Mouse (Mus musculus): ENCODE data around the gene Slc35a2. TPM values are rescaled to one million over a fixed set of nuclear protein-coding genes. Genes with fewer than 3 reads are reported as not detected.

Gene Slc35a2
- total and polyA plus RNA-seq, 3 experiments, result 13.5 to 75.8 (median 39.4) TPM

GRCm38 (mm10) chrX:7847845-7848244, 36.0 kb upstream of the Slc35a2 start:
- DNase-seq (ENCODE audit: low spot score) (no peak), ATAC-seq (ENCODE audit: extremely low read depth, insufficient number of reproducible peaks, low FRiP score, poor library complexity, severe bottlenecking) (no peak)

GRCm38 (mm10) chrX:7854578-7854977, 29.2 kb upstream of the Slc35a2 start:
- H3K36me3 ChIP-seq (replicated peaks), result peaks cover 67% of the 10 kb centered on the region
- H3K4me1 ChIP-seq (ENCODE audit: insufficient read depth, low read depth, low read length), result peaks cover 6% of the 10 kb centered on the region

More at GRCm38 (mm10) chrX:7847845-7848244, 36.0 kb upstream of the Slc35a2 start:
- TF ChIP-seq GATA1 (IDR thresholded peaks at IDR 0.05; ENCODE audit: borderline replicate concordance, low read length) (no peak), TAL1 (conservative IDR thresholded peaks at IDR 0.05; ENCODE audit: low read depth, low read length) (no peak), CTCF (IDR thresholded peaks at IDR 0.05; ENCODE audit: low read depth, low read length) (no peak), POLR2AphosphoS5 (IDR thresholded peaks at IDR 0.05; ENCODE audit: insufficient replicate concordance, low read depth, low read length) (no peak), GATA2 (IDR thresholded peaks at IDR 0.05; ENCODE audit: borderline replicate concordance, low read depth, low read length) (no peak)
- Histone ChIP-seq H3K4me1 (ENCODE audit: insufficient read depth, low read depth, low read length) (peaks cover 12% of the 10 kb centered on the region; the same call in 1 of the 2 replicates), H3K36me3 (replicated peaks) (peaks cover 77% of the 10 kb centered on the region), H3K4me3 (ENCODE audit: low read depth, low read length) (no peak overlapping the region), H3K27me3 (ENCODE audit: insufficient read depth, low read length) (no peaks in the 10 kb centered on the region), H3K9me3 (replicated peaks) (no peaks in the 10 kb centered on the region)

GRCm38 (mm10) chrX:7859191-7859753, 24.6 kb upstream of the Slc35a2 start:
- no peak for ATAC-seq (ENCODE audit: extremely low read depth, insufficient number of reproducible peaks, low FRiP score, poor library complexity, severe bottlenecking)
- no peak overlapping the region for H3K4me3 ChIP-seq (ENCODE audit: low read depth, low read length)
- no peaks in the 10 kb centered on the region for H3K9me3 ChIP-seq (replicated peaks)
- H3K36me3 ChIP-seq (replicated peaks), result peaks cover 67% of the 10 kb centered on the region
- H3K4me1 ChIP-seq (ENCODE audit: insufficient read depth, low read depth, low read length), result peaks cover 8% of the 10 kb centered on the region
- no peaks in the 10 kb centered on the region for H3K27me3 ChIP-seq (ENCODE audit: insufficient read depth, low read length)
- DNase-seq (ENCODE audit: low spot score), result peak; percentile 2
- TF ChIP-seq POLR2AphosphoS5 (IDR thresholded peaks at IDR 0.05; ENCODE audit: insufficient replicate concordance, low read depth, low read length), result no peak
- TF ChIP-seq CTCF (IDR thresholded peaks at IDR 0.05; ENCODE audit: low read depth, low read length), result no peak
- TF ChIP-seq GATA2 (IDR thresholded peaks at IDR 0.05; ENCODE audit: borderline replicate concordance, low read depth, low read length), result no peak
- no peak for TF ChIP-seq GATA1 (IDR thresholded peaks at IDR 0.05; ENCODE audit: borderline replicate concordance, low read length)
- TF ChIP-seq TAL1 (conservative IDR thresholded peaks at IDR 0.05; ENCODE audit: low read depth, low read length), result no peak

More at GRCm38 (mm10) chrX:7854578-7854977, 29.2 kb upstream of the Slc35a2 start:
- ATAC-seq (ENCODE audit: extremely low read depth, insufficient number of reproducible peaks, low FRiP score, poor library complexity, severe bottlenecking), result no peak
- Histone ChIP-seq H3K27me3 (ENCODE audit: insufficient read depth, low read length) (no peaks in the 10 kb centered on the region), H3K9me3 (replicated peaks) (no peaks in the 10 kb centered on the region), H3K4me3 (ENCODE audit: low read depth, low read length) (no peak overlapping the region)
- DNase-seq (ENCODE audit: low spot score), result peak; percentile 6
- no peak for TF ChIP-seq POLR2AphosphoS5 (IDR thresholded peaks at IDR 0.05; ENCODE audit: insufficient replicate concordance, low read depth, low read length)
- no peak for TF ChIP-seq GATA2 (IDR thresholded peaks at IDR 0.05; ENCODE audit: borderline replicate concordance, low read depth, low read length)

GRCm38 (mm10) chrX:7863181-7863580, 20.6 kb upstream of the Slc35a2 start:
- Histone ChIP-seq H3K4me3 (ENCODE audit: low read depth, low read length) (no peak overlapping the region), H3K27me3 (ENCODE audit: insufficient read depth, low read length) (no peaks in the 10 kb centered on the region), H3K4me1 (ENCODE audit: insufficient read depth, low read depth, low read length) (peaks cover 8% of the 10 kb centered on the region), H3K9me3 (replicated peaks) (no peaks in the 10 kb centered on the region), H3K36me3 (replicated peaks) (peaks cover 83% of the 10 kb centered on the region)
- ATAC-seq (ENCODE audit: extremely low read depth, insufficient number of reproducible peaks, low FRiP score, poor library complexity, severe bottlenecking) (no peak), DNase-seq (ENCODE audit: low spot score) (no peak)
- TF ChIP-seq GATA1 (IDR thresholded peaks at IDR 0.05; ENCODE audit: borderline replicate concordance, low read length) (no peak), GATA2 (IDR thresholded peaks at IDR 0.05; ENCODE audit: borderline replicate concordance, low read depth, low read length) (no peak), TAL1 (conservative IDR thresholded peaks at IDR 0.05; ENCODE audit: low read depth, low read length) (no peak), POLR2AphosphoS5 (IDR thresholded peaks at IDR 0.05; ENCODE audit: insufficient replicate concordance, low read depth, low read length) (no peak), CTCF (IDR thresholded peaks at IDR 0.05; ENCODE audit: low read depth, low read length) (no peak)

GRCm38 (mm10) chrX:7864551-7864950, 19.3 kb upstream of the Slc35a2 start:
- no peak for DNase-seq (ENCODE audit: low spot score)
- no peaks in the 10 kb centered on the region for H3K9me3 ChIP-seq (replicated peaks)
- no peak for TF ChIP-seq GATA2 (IDR thresholded peaks at IDR 0.05; ENCODE audit: borderline replicate concordance, low read depth, low read length)
- TF ChIP-seq TAL1 (conservative IDR thresholded peaks at IDR 0.05; ENCODE audit: low read depth, low read length), result no peak
- TF ChIP-seq POLR2AphosphoS5 (IDR thresholded peaks at IDR 0.05; ENCODE audit: insufficient replicate concordance, low read depth, low read length), result no peak
- no peak for TF ChIP-seq CTCF (IDR thresholded peaks at IDR 0.05; ENCODE audit: low read depth, low read length)
- no peak for TF ChIP-seq GATA1 (IDR thresholded peaks at IDR 0.05; ENCODE audit: borderline replicate concordance, low read length)
- peaks cover 2% of the 10 kb centered on the region; the same call in 1 of the 2 replicates for H3K4me1 ChIP-seq (ENCODE audit: insufficient read depth, low read depth, low read length)
- ATAC-seq (ENCODE audit: extremely low read depth, insufficient number of reproducible peaks, low FRiP score, poor library complexity, severe bottlenecking), result no peak
- no peak overlapping the region for H3K4me3 ChIP-seq (ENCODE audit: low read depth, low read length)
- peaks cover 79% of the 10 kb centered on the region for H3K36me3 ChIP-seq (replicated peaks)
- no peaks in the 10 kb centered on the region for H3K27me3 ChIP-seq (ENCODE audit: insufficient read depth, low read length)

GRCm38 (mm10) chrX:7865343-7865742, 18.5 kb upstream of the Slc35a2 start:
- Histone ChIP-seq H3K36me3 (replicated peaks) (peaks cover 75% of the 10 kb centered on the region), H3K4me3 (ENCODE audit: low read depth, low read length) (no peak overlapping the region), H3K9me3 (replicated peaks) (no peaks in the 10 kb centered on the region), H3K27me3 (ENCODE audit: insufficient read depth, low read length) (no peaks in the 10 kb centered on the region), H3K4me1 (ENCODE audit: insufficient read depth, low read depth, low read length) (no peaks in the 10 kb centered on the region; the same call in 1 of the 2 replicates)
- DNase-seq (ENCODE audit: low spot score) (no peak), ATAC-seq (ENCODE audit: extremely low read depth, insufficient number of reproducible peaks, low FRiP score, poor library complexity, severe bottlenecking) (no peak)
- TF ChIP-seq TAL1 (conservative IDR thresholded peaks at IDR 0.05; ENCODE audit: low read depth, low read length), result no peak
- TF ChIP-seq POLR2AphosphoS5 (IDR thresholded peaks at IDR 0.05; ENCODE audit: insufficient replicate concordance, low read depth, low read length), result no peak
- no peak for TF ChIP-seq GATA2 (IDR thresholded peaks at IDR 0.05; ENCODE audit: borderline replicate concordance, low read depth, low read length)
- no peak for TF ChIP-seq GATA1 (IDR thresholded peaks at IDR 0.05; ENCODE audit: borderline replicate concordance, low read length)
- TF ChIP-seq CTCF (IDR thresholded peaks at IDR 0.05; ENCODE audit: low read depth, low read length), result no peak

Measured in G1E (cell line).